Mouse (Mus musculus): ENCODE measurements around the gene Memo1. TPM values are rescaled to one million over a fixed set of nuclear protein-coding genes. Genes with fewer than 3 reads are reported as not detected.
A peak's percentile ranks its signal among the peaks of the same experiment; 100 is the strongest.

Memo1 gene
- polyA plus RNA-seq, 1 experiment from 2014 or later: 88.7 TPM

DNA sequence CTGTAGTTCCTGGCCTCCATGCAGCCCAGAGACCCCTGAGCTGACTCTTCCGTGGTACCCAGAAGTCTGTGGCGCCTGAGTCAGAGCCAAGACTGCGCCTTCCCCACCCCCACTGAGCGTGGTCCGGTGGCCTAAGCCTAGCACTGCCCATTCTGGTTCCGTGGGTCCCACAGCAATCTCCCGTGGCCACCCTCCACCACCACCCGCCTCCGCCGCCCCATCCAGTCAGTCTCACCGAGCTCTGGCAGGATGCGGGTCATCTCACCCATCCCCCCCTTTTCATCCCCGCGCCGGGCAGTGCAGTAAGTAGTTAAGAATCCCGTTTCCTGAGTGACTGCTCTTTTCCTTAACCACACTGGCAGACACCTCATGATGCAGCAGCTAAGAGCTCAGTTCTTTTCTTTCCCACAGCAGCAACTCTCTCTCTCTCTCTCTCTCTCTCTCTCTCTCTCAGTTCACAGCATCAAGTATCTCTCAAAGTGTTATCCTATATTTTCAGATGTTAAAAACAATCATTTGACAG lies 22.6 kb downstream of the Memo1 start:
- Histone ChIP-seq H3K4me1 (ENCODE audit: control insufficient read depth, insufficient read depth, low read length) (no peaks in the 10 kb centered on the region), H3K4me3 (ENCODE audit: low read depth, low read length) (no peak overlapping the region), H3K27me3 (ENCODE audit: control insufficient read depth, insufficient read depth, low read length) (no peaks in the 10 kb centered on the region), H3K36me3 (replicated peaks; ENCODE audit: control insufficient read depth, insufficient read depth, low read depth, low read length) (no peaks in the 10 kb centered on the region; the same call in 1 of the 2 replicates), H3K9me3 (replicated peaks; ENCODE audit: control insufficient read depth, low read length) (no peaks in the 10 kb centered on the region), H3K27ac (replicated peaks; ENCODE audit: low read depth, low read length) (no peak overlapping the region), H3K4me2 (ENCODE audit: low read depth, low read length) (no peak overlapping the region), H3K9ac (replicated peaks; ENCODE audit: low read length) (no peak overlapping the region)
- WGBS: 80% methylated on average over 16 of the region's 16 CpGs
- DNase-seq (ENCODE audit: low spot score) (no peak), ATAC-seq (replicated peaks; ENCODE audit: insufficient number of reproducible peaks, low FRiP score, low TSS enrichment, low read depth) (no peak)

DNA sequence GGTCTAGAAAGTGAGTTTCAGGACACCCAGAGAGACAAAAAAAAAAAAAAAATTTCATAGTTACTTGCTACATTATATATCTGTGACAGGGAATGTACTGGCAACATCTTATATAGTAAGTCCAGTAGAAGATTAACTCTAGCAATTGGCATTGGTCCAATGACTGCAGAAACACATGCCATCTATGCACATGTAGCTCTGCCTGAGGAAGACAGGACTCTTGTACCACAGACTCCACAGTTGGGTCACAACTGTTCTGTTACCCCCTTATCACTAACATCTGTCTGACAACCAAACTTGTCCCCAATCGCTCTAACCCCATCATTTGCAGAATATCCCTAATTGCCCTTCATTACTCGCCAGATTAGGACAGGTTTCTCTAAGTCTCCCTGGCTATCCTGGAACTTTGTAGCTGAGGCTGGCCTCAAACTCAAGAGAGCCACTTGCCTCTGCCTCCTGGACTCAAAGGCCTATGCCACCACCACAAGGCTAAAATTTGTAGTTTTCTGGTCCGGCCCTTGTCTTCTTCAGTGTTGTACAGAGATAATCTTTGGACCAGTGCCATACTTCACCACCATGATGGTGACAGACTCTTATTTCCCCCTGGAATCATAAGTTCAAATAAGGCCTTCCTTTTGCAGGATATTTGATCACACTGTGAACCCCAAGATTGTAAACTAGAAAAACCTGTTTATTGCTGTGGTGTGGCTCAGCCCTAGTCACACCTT lies 23.6 kb downstream of the Memo1 start:
- no peaks in the 10 kb centered on the region; the same call in 1 of the 2 replicates for H3K36me3 ChIP-seq (replicated peaks; ENCODE audit: control insufficient read depth, insufficient read depth, low read depth, low read length)
- H3K4me1 ChIP-seq (ENCODE audit: control insufficient read depth, insufficient read depth, low read length): no peaks in the 10 kb centered on the region
- no peak for ATAC-seq (replicated peaks; ENCODE audit: insufficient number of reproducible peaks, low FRiP score, low TSS enrichment, low read depth)
- H3K4me2 ChIP-seq (ENCODE audit: low read depth, low read length): no peak overlapping the region
- WGBS: 87% methylated on average over 3 of the region's 3 CpGs
- H3K9me3 ChIP-seq (replicated peaks; ENCODE audit: control insufficient read depth, low read length): no peaks in the 10 kb centered on the region
- H3K27ac ChIP-seq (replicated peaks; ENCODE audit: low read depth, low read length): no peak overlapping the region
- no peak overlapping the region for H3K4me3 ChIP-seq (ENCODE audit: low read depth, low read length)
- H3K9ac ChIP-seq (replicated peaks; ENCODE audit: low read length): no peak overlapping the region
- H3K27me3 ChIP-seq (ENCODE audit: control insufficient read depth, insufficient read depth, low read length): no peaks in the 10 kb centered on the region
- DNase-seq (ENCODE audit: low spot score): no peak

- 82% methylated on average over 2 of the region's 2 CpGs for WGBS
- no peaks in the 10 kb centered on the region; the same call in 1 of the 2 replicates for H3K36me3 ChIP-seq (replicated peaks; ENCODE audit: control insufficient read depth, insufficient read depth, low read depth, low read length)
- no peak overlapping the region for H3K27ac ChIP-seq (replicated peaks; ENCODE audit: low read depth, low read length)
- no peak overlapping the region for H3K9ac ChIP-seq (replicated peaks; ENCODE audit: low read length)
- no peak overlapping the region for H3K4me3 ChIP-seq (ENCODE audit: low read depth, low read length)
- DNase-seq (ENCODE audit: low spot score) (no peak), ATAC-seq (replicated peaks; ENCODE audit: insufficient number of reproducible peaks, low FRiP score, low TSS enrichment, low read depth) (no peak)
- H3K4me1 ChIP-seq (ENCODE audit: control insufficient read depth, insufficient read depth, low read length): no peaks in the 10 kb centered on the region
- H3K4me2 ChIP-seq (ENCODE audit: low read depth, low read length): no peak overlapping the region
- H3K9me3 ChIP-seq (replicated peaks; ENCODE audit: control insufficient read depth, low read length): no peaks in the 10 kb centered on the region
- H3K27me3 ChIP-seq (ENCODE audit: control insufficient read depth, insufficient read depth, low read length): no peaks in the 10 kb centered on the region
Measured at GRCm38 (mm10) chr17:74270205-74270604, 25.1 kb downstream of the Memo1 start.

GRCm38 (mm10) chr17:74267415-74268180 lies 27.7 kb downstream of the Memo1 start:
- WGBS: 89% methylated on average over 11 of the region's 11 CpGs
- DNase-seq (ENCODE audit: low spot score) (no peak), ATAC-seq (replicated peaks; ENCODE audit: insufficient number of reproducible peaks, low FRiP score, low TSS enrichment, low read depth) (no peak)
- Histone ChIP-seq H3K27ac (replicated peaks; ENCODE audit: low read depth, low read length) (no peak overlapping the region), H3K4me3 (ENCODE audit: low read depth, low read length) (no peak overlapping the region), H3K9me3 (replicated peaks; ENCODE audit: control insufficient read depth, low read length) (no peaks in the 10 kb centered on the region), H3K36me3 (replicated peaks; ENCODE audit: control insufficient read depth, insufficient read depth, low read depth, low read length) (no peaks in the 10 kb centered on the region; the same call in 1 of the 2 replicates), H3K4me2 (ENCODE audit: low read depth, low read length) (no peak overlapping the region), H3K9ac (replicated peaks; ENCODE audit: low read length) (no peak overlapping the region), H3K4me1 (ENCODE audit: control insufficient read depth, insufficient read depth, low read length) (no peaks in the 10 kb centered on the region), H3K27me3 (ENCODE audit: control insufficient read depth, insufficient read depth, low read length) (no peaks in the 10 kb centered on the region)

- ATAC-seq (replicated peaks; ENCODE audit: insufficient number of reproducible peaks, low FRiP score, low TSS enrichment, low read depth) (no peak), DNase-seq (ENCODE audit: low spot score) (no peak)
- Histone ChIP-seq H3K36me3 (replicated peaks; ENCODE audit: control insufficient read depth, insufficient read depth, low read depth, low read length) (no peaks in the 10 kb centered on the region; the same call in 1 of the 2 replicates), H3K4me1 (ENCODE audit: control insufficient read depth, insufficient read depth, low read length) (no peaks in the 10 kb centered on the region), H3K27me3 (ENCODE audit: control insufficient read depth, insufficient read depth, low read length) (no peaks in the 10 kb centered on the region), H3K9ac (replicated peaks; ENCODE audit: low read length) (no peak overlapping the region), H3K27ac (replicated peaks; ENCODE audit: low read depth, low read length) (no peak overlapping the region), H3K9me3 (replicated peaks; ENCODE audit: control insufficient read depth, low read length) (no peaks in the 10 kb centered on the region), H3K4me3 (ENCODE audit: low read depth, low read length) (no peak overlapping the region), H3K4me2 (ENCODE audit: low read depth, low read length) (no peak overlapping the region)
- 67% methylated on average over 1 of the region's 1 CpGs for WGBS
Measured at GRCm38 (mm10) chr17:74265636-74266035, 29.7 kb downstream of the Memo1 start.

- Histone ChIP-seq H3K27me3 (ENCODE audit: control insufficient read depth, insufficient read depth, low read length) (no peaks in the 10 kb centered on the region), H3K4me3 (ENCODE audit: low read depth, low read length) (no peak overlapping the region), H3K9ac (replicated peaks; ENCODE audit: low read length) (no peak overlapping the region), H3K4me2 (ENCODE audit: low read depth, low read length) (no peak overlapping the region), H3K4me1 (ENCODE audit: control insufficient read depth, insufficient read depth, low read length) (no peaks in the 10 kb centered on the region), H3K27ac (replicated peaks; ENCODE audit: low read depth, low read length) (no peak overlapping the region), H3K9me3 (replicated peaks; ENCODE audit: control insufficient read depth, low read length) (no peaks in the 10 kb centered on the region), H3K36me3 (replicated peaks; ENCODE audit: control insufficient read depth, insufficient read depth, low read depth, low read length) (no peaks in the 10 kb centered on the region; the same call in 1 of the 2 replicates)
- ATAC-seq (replicated peaks; ENCODE audit: insufficient number of reproducible peaks, low FRiP score, low TSS enrichment, low read depth): peak; percentile 52; the same call in 1 of the 2 replicates
- 36% methylated on average over 5 of the region's 5 CpGs for WGBS
- DNase-seq (ENCODE audit: low spot score): no peak
Measured at GRCm38 (mm10) chr17:74265156-74265505, 30.2 kb downstream of the Memo1 start.

GRCm38 (mm10) chr17:74264333-74265155 lies 30.8 kb downstream of the Memo1 start:
- H3K9ac ChIP-seq (replicated peaks; ENCODE audit: low read length): no peak overlapping the region
- no peak overlapping the region for H3K4me3 ChIP-seq (ENCODE audit: low read depth, low read length)
- no peaks in the 10 kb centered on the region for H3K9me3 ChIP-seq (replicated peaks; ENCODE audit: control insufficient read depth, low read length)
- no peaks in the 10 kb centered on the region for H3K4me1 ChIP-seq (ENCODE audit: control insufficient read depth, insufficient read depth, low read length)
- ATAC-seq (replicated peaks; ENCODE audit: insufficient number of reproducible peaks, low FRiP score, low TSS enrichment, low read depth) (no peak), DNase-seq (ENCODE audit: low spot score) (peak; percentile 13)
- H3K27me3 ChIP-seq (ENCODE audit: control insufficient read depth, insufficient read depth, low read length): no peaks in the 10 kb centered on the region
- no peaks in the 10 kb centered on the region; the same call in 1 of the 2 replicates for H3K36me3 ChIP-seq (replicated peaks; ENCODE audit: control insufficient read depth, insufficient read depth, low read depth, low read length)
- H3K4me2 ChIP-seq (ENCODE audit: low read depth, low read length): no peak overlapping the region
- H3K27ac ChIP-seq (replicated peaks; ENCODE audit: low read depth, low read length): no peak overlapping the region
- 61% methylated on average over 3 of the region's 3 CpGs for WGBS

Measured in embryonic facial prominence, embryonic 11.5 days (tissue).